In the genomic region with DNA sequence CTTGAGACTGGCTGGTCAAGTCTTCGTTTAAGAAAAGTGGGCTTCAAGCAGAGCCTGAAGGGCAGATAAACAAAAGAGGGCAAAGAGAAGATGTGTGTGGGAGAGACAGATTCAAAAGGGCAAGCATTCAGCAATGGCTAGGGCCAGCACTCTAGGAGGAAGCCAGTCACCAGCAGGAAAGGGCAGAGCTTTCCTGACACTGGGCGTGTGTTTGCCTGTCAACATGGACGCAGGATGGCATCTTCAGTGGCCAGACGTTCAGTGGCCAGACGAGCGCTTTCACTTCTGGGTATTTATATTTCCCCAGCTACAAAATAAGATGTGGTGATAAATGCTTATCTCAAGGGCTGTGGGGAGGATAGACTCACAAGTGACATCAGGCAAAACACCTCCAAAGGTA, we compare ENCODE assay signal across 26 mouse cellular contexts.
DNase-seq lines count a peak whose midpoint lies in the region; ATAC-seq and TF ChIP-seq lines count a peak whose summit lies in the region.
"Had no signal": no experiment of that assay in that cellular context is flagged by ENCODE, and none has a peak within 500 bp of the region (broad histone marks: within the 10 kb centered on the region; RNA-seq: fewer than 3 reads in every experiment).

No protein-coding gene starts in this region.

- no peak for ATAC-seq in heart, embryonic 14.5 days (ENCODE audit: insufficient number of reproducible peaks, insufficient read depth, low FRiP score, low read depth)
- ATAC-seq in heart, embryonic 12.5 days (ENCODE audit: insufficient number of reproducible peaks, low FRiP score): no peak
- ATAC-seq: activated CD4-positive, CD25-positive, alpha-beta regulatory T cell, adult 4 months; forebrain, embryonic 16.5 days; inflammation-experienced regulatory T-cells, adult 6 months; midbrain, embryonic 16.5 days had no signal

- H3K27ac ChIP-seq in gastrocnemius, adult 2 months: peak overlapping the region; percentile 16
- peak overlapping the region; percentile 17 to 60 for H3K27ac ChIP-seq in heart, embryonic 14.5 days (replicated peaks in 1 of 2; ENCODE audit: control insufficient read depth in 1 of 2, insufficient read depth in 1 of 2, low read depth in 2 of 2, low read length in 2 of 2)
- no peak overlapping the region for H3K27ac ChIP-seq in heart, embryonic 12.5 days (ENCODE audit: poor library complexity, severe bottlenecking)
- H3K27ac ChIP-seq in kidney, adult 2 months (ENCODE audit: insufficient read depth, low read depth, low read length): peak overlapping the region; percentile 97
- H3K27ac ChIP-seq: hindbrain, embryonic 15.5 days; liver, embryonic 14.5 days had no signal

- no peak for DNase-seq in gastrocnemius, adult 2 months
- no peak for DNase-seq in gastrocnemius, postnatal 4 days (ENCODE audit: low spot score in 2 of 2)
- DNase-seq in kidney, adult 2 months: no peak
- DNase-seq in kidney, postnatal 4 days: no peak
- peak; percentile 21 to 39 for DNase-seq in lung, postnatal 4 days
- no peak for DNase-seq in lung, postnatal 25 days (ENCODE audit: low spot score)
- DNase-seq: cerebellum, adult 2 months; cerebellum, postnatal 14 days; kidney, postnatal 14 days; liver; right cerebral cortex, postnatal 25 days; spleen, adult 18-20 months; thymus, postnatal 14 days had no signal

- TF ChIP-seq POLR2A in kidney, adult 2 months (IDR thresholded peaks at IDR 0.05; ENCODE audit: low read depth, low read length): no peak

- no peak for TF ChIP-seq CTCF in gastrocnemius, adult 2 months (IDR thresholded peaks at IDR 0.05)
- no peak for TF ChIP-seq CTCF in kidney, adult 2 months (conservative IDR thresholded peaks at IDR 0.05; ENCODE audit: insufficient read depth, insufficient read length, low read depth, low read length)

- H3K9me3 ChIP-seq in heart, embryonic 14.5 days (ENCODE audit: control insufficient read depth, low read length): no peaks in the 10 kb centered on the region
- H3K9me3 ChIP-seq in heart, embryonic 12.5 days (replicated peaks): no peaks in the 10 kb centered on the region
- H3K9me3 ChIP-seq: hindbrain, embryonic 10.5 days; hindbrain, embryonic 15.5 days; lung, embryonic 15.5 days had no signal

- no peak overlapping the region for H3K4me3 ChIP-seq in gastrocnemius, adult 2 months
- no peak overlapping the region for H3K4me3 ChIP-seq in heart, embryonic 14.5 days (ENCODE audit: control insufficient read depth in 1 of 2, insufficient read depth in 1 of 2, low read depth in 1 of 2, low read length in 2 of 2)
- H3K4me3 ChIP-seq in heart, embryonic 12.5 days: no peak overlapping the region
- H3K4me3 ChIP-seq in kidney, adult 2 months (ENCODE audit: insufficient read depth, low read depth, low read length): no peak overlapping the region
- H3K4me3 ChIP-seq: erythroblast, embryonic 14.5 days; hindbrain, embryonic 10.5 days; hindbrain, embryonic 15.5 days; lung, embryonic 15.5 days had no signal

- intact Hi-C loops in gastrocnemius, adult 2 months (cut with DNase I): no loop called here

- H3K4me2 ChIP-seq in heart, embryonic 14.5 days (ENCODE audit: low read length): peak overlapping the region; percentile 1; the same call in 1 of the 2 replicates
- H3K4me2 ChIP-seq in heart, embryonic 12.5 days: no peak overlapping the region
- H3K4me2 ChIP-seq: hindbrain, embryonic 15.5 days; lung, embryonic 15.5 days; midbrain, embryonic 11.5 days had no signal

- H3K27me3 ChIP-seq in heart, embryonic 14.5 days (ENCODE audit: control insufficient read depth, insufficient read depth, low read length): no peaks in the 10 kb centered on the region
- no peaks in the 10 kb centered on the region for H3K27me3 ChIP-seq in heart, embryonic 12.5 days (replicated peaks)
- H3K27me3 ChIP-seq in kidney, adult 2 months (replicated peaks; ENCODE audit: control insufficient read depth, insufficient read depth, low read length): no peaks in the 10 kb centered on the region
- H3K27me3 ChIP-seq: CH12.LX; hindbrain, embryonic 15.5 days; lung, embryonic 15.5 days had no signal

- H3K4me1 ChIP-seq in heart, embryonic 14.5 days (ENCODE audit: control insufficient read depth in 2 of 2, insufficient read depth in 2 of 2, low read length in 2 of 2): peaks cover 19 to 20% of the 10 kb centered on the region in 2 experiments
- peaks cover 31% of the 10 kb centered on the region for H3K4me1 ChIP-seq in heart, embryonic 12.5 days (replicated peaks)
- peaks cover 27% of the 10 kb centered on the region for H3K4me1 ChIP-seq in kidney, adult 2 months (ENCODE audit: control insufficient read depth, insufficient read depth, low read length)
- H3K4me1 ChIP-seq: hindbrain, embryonic 15.5 days had no signal

- H3K9ac ChIP-seq in heart, embryonic 14.5 days (ENCODE audit: low read length): no peak overlapping the region
- H3K9ac ChIP-seq in heart, embryonic 12.5 days: no peak overlapping the region
- H3K9ac ChIP-seq: hindbrain, embryonic 15.5 days; liver, embryonic 14.5 days; lung, embryonic 15.5 days had no signal

- 57% methylated on average over 6 of the region's 6 CpGs for WGBS in heart, embryonic 14.5 days
- 50% methylated on average over 6 of the region's 6 CpGs for WGBS in heart, embryonic 12.5 days
- 74% methylated on average over 6 of the region's 6 CpGs for WGBS in kidney, adult 2 months

- H3K36me3 ChIP-seq in heart, embryonic 14.5 days (ENCODE audit: control insufficient read depth, insufficient read depth, low read length): no peaks in the 10 kb centered on the region
- no peaks in the 10 kb centered on the region for H3K36me3 ChIP-seq in heart, embryonic 12.5 days
- H3K36me3 ChIP-seq in kidney, adult 2 months (ENCODE audit: control insufficient read depth, insufficient read depth, low read length): no peaks in the 10 kb centered on the region
- H3K36me3 ChIP-seq: hindbrain, embryonic 10.5 days; hindbrain, embryonic 15.5 days; lung, embryonic 15.5 days had no signal

Comparison
In these comparisons a context has a peak if more than half of its experiments do, and no peak if none do; other contexts are left out.
1. DNase-seq: peak in lung, postnatal 4 days (2 of 2); none in gastrocnemius, adult 2 months (single experiment), gastrocnemius, postnatal 4 days (0 of 2), kidney, adult 2 months (single experiment), kidney, postnatal 4 days (0 of 2) and lung, postnatal 25 days (single experiment).